Mouse (Mus musculus): Measurements from ENCODE around the gene Smco1. TPM values are rescaled to one million over a fixed set of nuclear protein-coding genes. Genes with fewer than 3 reads are reported as not detected.

Smco1 gene
- polyA plus RNA-seq, 1 experiment from 2014 or later, result not detected

DNA sequence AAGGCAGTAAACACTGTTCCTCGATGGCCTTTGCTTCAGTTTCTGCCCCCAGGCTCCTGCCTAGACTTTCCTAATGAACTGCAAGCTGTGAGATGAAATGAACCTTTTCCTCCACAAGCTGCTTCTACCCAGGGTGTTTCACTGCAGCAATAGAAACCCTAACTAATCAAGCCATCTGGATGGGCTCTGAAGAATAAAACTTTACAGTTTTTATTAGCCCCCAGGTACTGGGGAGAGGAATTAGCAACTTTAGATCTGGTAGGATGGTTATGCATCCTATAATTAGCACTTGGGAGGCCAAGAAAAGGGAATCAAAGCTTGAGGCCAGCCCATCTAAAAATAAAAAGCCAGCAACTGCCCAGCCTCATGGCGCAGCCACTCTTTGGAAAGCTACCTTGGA lies 45.3 kb downstream of the Smco1 start:
- H3K27ac ChIP-seq, result no peak overlapping the region
- ATAC-seq (ENCODE audit: low FRiP score, low read depth), result no peak
- no peaks in the 10 kb centered on the region for H3K9me3 ChIP-seq
- no peak overlapping the region for H3K4me2 ChIP-seq (replicated peaks)
- no peaks in the 10 kb centered on the region for H3K4me1 ChIP-seq
- H3K36me3 ChIP-seq, result no peaks in the 10 kb centered on the region
- WGBS, result 26% methylated on average over 2 of the region's 2 CpGs
- H3K9ac ChIP-seq, result no peak overlapping the region
- no peaks in the 10 kb centered on the region; the same call in 1 of the 2 replicates for H3K27me3 ChIP-seq
- no peak overlapping the region for H3K4me3 ChIP-seq

DNA sequence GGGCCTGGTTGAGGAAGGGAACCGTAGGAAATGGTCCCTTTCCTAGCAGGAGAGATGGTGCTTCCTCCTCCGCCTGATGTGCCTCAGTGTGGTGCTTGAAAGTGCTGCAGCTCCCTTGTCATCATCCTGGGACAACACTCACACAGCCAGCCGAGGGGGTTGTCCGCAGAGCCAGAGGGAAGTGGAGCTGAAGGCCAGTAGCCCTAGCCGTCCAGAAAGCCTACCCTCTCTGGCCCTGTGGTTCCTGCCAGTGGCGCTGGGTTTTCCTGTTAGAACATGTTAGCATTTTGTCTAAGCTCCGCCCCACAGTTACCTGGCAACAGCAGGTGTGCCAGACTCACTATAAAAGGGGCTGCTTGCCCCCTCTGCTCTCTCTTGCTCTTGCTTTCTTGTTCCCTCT lies 52.7 kb downstream of the Smco1 start:
- 31% methylated on average over 7 of the region's 7 CpGs for WGBS
- H3K4me2 ChIP-seq (replicated peaks), result no peak overlapping the region; the same call in 1 of the 2 replicates
- H3K4me3 ChIP-seq, result no peak overlapping the region
- H3K9me3 ChIP-seq, result no peaks in the 10 kb centered on the region
- H3K36me3 ChIP-seq, result no peaks in the 10 kb centered on the region
- H3K4me1 ChIP-seq, result no peaks in the 10 kb centered on the region
- H3K27me3 ChIP-seq, result no peaks in the 10 kb centered on the region
- no peak overlapping the region for H3K27ac ChIP-seq
- ATAC-seq (ENCODE audit: low FRiP score, low read depth), result no peak
- no peak overlapping the region for H3K9ac ChIP-seq

MicroRNAs encoded within 50 kb of the gene (microRNA counts, 519-probe panel; counts per million panel counts)
- not detected for microRNA mmu-miR-1946a

Small RNA genes lying within 50 kb of the gene (microRNA-seq; reads per million reads assigned to microRNA genes)
- gene Mir1946a, result not detected

Other genes with a start within 250 kb of the Smco1 start
- gene Pak2, start 192.1 kb upstream of the Smco1 start, polyA plus RNA-seq (2015; fragmentation: Nextera tagmentation; extraction: Ambion mirVana), result 30.0 and 32.3 TPM in 2 replicates
- gene Pigx, start 171.7 kb upstream of the Smco1 start, polyA plus RNA-seq (2015; fragmentation: Nextera tagmentation; extraction: Ambion mirVana), result 124 and 126 TPM in 2 replicates
- 30.0 and 33.2 TPM in 2 replicates for gene Cep19, start 171.7 kb upstream of the Smco1 start, polyA plus RNA-seq (2015; fragmentation: Nextera tagmentation; extraction: Ambion mirVana)
- gene Nrros, start 105.9 kb upstream of the Smco1 start, polyA plus RNA-seq (2015; fragmentation: Nextera tagmentation; extraction: Ambion mirVana), result 12.3 and 14.3 TPM in 2 replicates
- 0.36 TPM in 1 of 2 replicates, not detected in the other for gene Bex6, start 91.6 kb upstream of the Smco1 start, polyA plus RNA-seq (2015; fragmentation: Nextera tagmentation; extraction: Ambion mirVana)
- gene Fbxo45, start 24.3 kb upstream of the Smco1 start, polyA plus RNA-seq (2015; fragmentation: Nextera tagmentation; extraction: Ambion mirVana), result 10.5 and 12.3 TPM in 2 replicates
- 17.0 and 18.6 TPM in 2 replicates for gene Wdr53, start 24.2 kb upstream of the Smco1 start, polyA plus RNA-seq (2015; fragmentation: Nextera tagmentation; extraction: Ambion mirVana)
- gene Rnf168, start 6.0 kb downstream of the Smco1 start, polyA plus RNA-seq (2015; fragmentation: Nextera tagmentation; extraction: Ambion mirVana), result 37.1 and 37.2 TPM in 2 replicates
- gene Ubxn7, start 60.8 kb downstream of the Smco1 start, polyA plus RNA-seq (2015; fragmentation: Nextera tagmentation; extraction: Ambion mirVana), result 29.4 and 35.7 TPM in 2 replicates
- gene Tm4sf19, start 129.0 kb downstream of the Smco1 start, polyA plus RNA-seq (2015; fragmentation: Nextera tagmentation; extraction: Ambion mirVana), result not detected in 2 replicates
- 25.5 and 29.5 TPM in 2 replicates for gene Tctex1d2, start 148.2 kb downstream of the Smco1 start, polyA plus RNA-seq (2015; fragmentation: Nextera tagmentation; extraction: Ambion mirVana)
- 43.3 and 45.6 TPM in 2 replicates for gene Pcyt1a, start 159.5 kb downstream of the Smco1 start, polyA plus RNA-seq (2015; fragmentation: Nextera tagmentation; extraction: Ambion mirVana)
- 0.46 and 0.56 TPM in 2 replicates for gene Slc51a, start 216.4 kb downstream of the Smco1 start, polyA plus RNA-seq (2015; fragmentation: Nextera tagmentation; extraction: Ambion mirVana)
- gene Zdhhc19, start 224.8 kb downstream of the Smco1 start, polyA plus RNA-seq (2015; fragmentation: Nextera tagmentation; extraction: Ambion mirVana), result not detected in 2 replicates